Mouse (Mus musculus) thymus, adult 2 months (tissue): ENCODE measurements around the gene Ly6g6c.

Experiments
- CTCF ChIP-seq: fragments of 200-500 bp; IDR thresholded peaks from 2 replicates; pipeline ENCODE4 v1.5.1; 2012; ENCODE audit warnings: mild to moderate bottlenecking, control low read depth, low read length, moderate library complexity, borderline replicate concordance; ENCODE audit not compliant: control insufficient read depth, poor library complexity, insufficient read depth; ENCODE audit errors: extremely low read depth
- POLR2A ChIP-seq: fragments of 200-500 bp; IDR thresholded peaks from 2 replicates; pipeline ENCODE4 v1.6.1; 2012; ENCODE audit warnings: mild to moderate bottlenecking, low read length, control low read depth, moderate library complexity; ENCODE audit not compliant: control insufficient read depth, poor library complexity, insufficient read depth; ENCODE audit errors: extremely low read depth

- no peak for TF ChIP-seq POLR2A
- TF ChIP-seq CTCF: no peak
Measured at GRCm38 (mm10) chr17:35079778-35080177, 14.6 kb downstream of the Ly6g6c start.
